Mouse (Mus musculus): ENCODE results near the gene Gpr155. TPM values are rescaled to one million over a fixed set of nuclear protein-coding genes. Genes with fewer than 3 reads are reported as not detected.

Gene Gpr155
- polyA plus RNA-seq, 1 experiment from 2014 or later, result 9.4 TPM

DNA sequence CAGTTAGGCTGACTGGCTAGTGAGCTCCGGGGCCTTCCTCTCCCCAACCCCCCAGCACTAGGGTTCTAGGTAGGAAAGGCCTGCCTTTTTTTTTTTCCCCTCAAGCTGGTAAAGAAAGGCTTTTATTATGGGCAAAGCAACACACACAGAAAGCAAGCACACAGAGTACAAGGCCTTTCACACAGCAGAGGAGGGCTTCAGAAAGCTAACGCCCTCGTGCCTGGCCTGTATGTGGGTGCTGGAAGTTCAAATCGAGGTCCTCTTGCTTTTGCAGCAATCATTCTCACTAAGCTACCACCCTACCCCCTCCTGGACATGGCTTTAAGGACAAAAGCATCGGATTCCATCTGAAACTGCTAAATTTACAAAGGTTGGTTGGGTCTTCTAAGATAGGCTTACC lies 6.7 kb downstream of the Gpr155 start:
- H3K9ac ChIP-seq (ENCODE audit: low read depth, low read length), result no peak overlapping the region
- H3K9me3 ChIP-seq (replicated peaks; ENCODE audit: low read length), result no peaks in the 10 kb centered on the region
- ATAC-seq (replicated peaks; ENCODE audit: low FRiP score, low read depth) (no peak), DNase-seq (ENCODE audit: low spot score) (no peak)
- H3K4me1 ChIP-seq (replicated peaks; ENCODE audit: insufficient read depth, low read length), result no peaks in the 10 kb centered on the region
- no peak overlapping the region for H3K27ac ChIP-seq
- H3K4me2 ChIP-seq (ENCODE audit: low read length), result no peak overlapping the region
- 64% methylated on average over 5 of the region's 5 CpGs for WGBS
- no peak overlapping the region for H3K4me3 ChIP-seq (replicated peaks; ENCODE audit: low read depth, low read length)
- no peaks in the 10 kb centered on the region for H3K27me3 ChIP-seq (ENCODE audit: insufficient read depth, low read length)
- H3K36me3 ChIP-seq (ENCODE audit: insufficient read depth, low read length), result no peaks in the 10 kb centered on the region
- no peak for TF ChIP-seq CTCF (IDR thresholded peaks at IDR 0.05; ENCODE audit: low read depth)

DNA sequence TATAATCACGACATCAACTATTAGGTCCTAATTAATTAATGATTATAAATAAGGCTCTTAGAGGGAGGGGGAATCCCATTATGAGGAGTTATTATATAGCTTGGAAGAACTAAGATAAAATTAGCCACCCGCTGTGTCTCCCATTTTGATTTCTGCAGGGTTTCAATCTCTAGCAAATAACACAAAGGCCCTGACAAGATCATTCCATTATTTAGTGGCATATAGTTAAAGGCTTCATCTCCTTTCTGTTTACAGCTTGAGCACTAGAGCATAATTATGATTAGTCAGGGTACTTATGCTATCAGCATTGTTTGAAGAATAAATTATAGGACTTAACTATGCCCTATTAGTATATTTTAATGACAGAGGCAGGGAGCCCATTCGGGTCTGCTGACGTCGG lies 8.0 kb downstream of the Gpr155 start:
- no peak for ATAC-seq (replicated peaks; ENCODE audit: low FRiP score, low read depth)
- no peaks in the 10 kb centered on the region for H3K9me3 ChIP-seq (replicated peaks; ENCODE audit: low read length)
- H3K4me1 ChIP-seq (replicated peaks; ENCODE audit: insufficient read depth, low read length), result no peaks in the 10 kb centered on the region
- no peak overlapping the region for H3K27ac ChIP-seq
- no peaks in the 10 kb centered on the region for H3K27me3 ChIP-seq (ENCODE audit: insufficient read depth, low read length)
- H3K4me3 ChIP-seq (replicated peaks; ENCODE audit: low read depth, low read length), result no peak overlapping the region
- WGBS, result 91% methylated on average over 5 of the region's 5 CpGs
- no peaks in the 10 kb centered on the region for H3K36me3 ChIP-seq (ENCODE audit: insufficient read depth, low read length)
- H3K9ac ChIP-seq (ENCODE audit: low read depth, low read length), result no peak overlapping the region
- H3K4me2 ChIP-seq (ENCODE audit: low read length), result no peak overlapping the region
- no peak for DNase-seq (ENCODE audit: low spot score)
- no peak for TF ChIP-seq CTCF (IDR thresholded peaks at IDR 0.05; ENCODE audit: low read depth)

DNA sequence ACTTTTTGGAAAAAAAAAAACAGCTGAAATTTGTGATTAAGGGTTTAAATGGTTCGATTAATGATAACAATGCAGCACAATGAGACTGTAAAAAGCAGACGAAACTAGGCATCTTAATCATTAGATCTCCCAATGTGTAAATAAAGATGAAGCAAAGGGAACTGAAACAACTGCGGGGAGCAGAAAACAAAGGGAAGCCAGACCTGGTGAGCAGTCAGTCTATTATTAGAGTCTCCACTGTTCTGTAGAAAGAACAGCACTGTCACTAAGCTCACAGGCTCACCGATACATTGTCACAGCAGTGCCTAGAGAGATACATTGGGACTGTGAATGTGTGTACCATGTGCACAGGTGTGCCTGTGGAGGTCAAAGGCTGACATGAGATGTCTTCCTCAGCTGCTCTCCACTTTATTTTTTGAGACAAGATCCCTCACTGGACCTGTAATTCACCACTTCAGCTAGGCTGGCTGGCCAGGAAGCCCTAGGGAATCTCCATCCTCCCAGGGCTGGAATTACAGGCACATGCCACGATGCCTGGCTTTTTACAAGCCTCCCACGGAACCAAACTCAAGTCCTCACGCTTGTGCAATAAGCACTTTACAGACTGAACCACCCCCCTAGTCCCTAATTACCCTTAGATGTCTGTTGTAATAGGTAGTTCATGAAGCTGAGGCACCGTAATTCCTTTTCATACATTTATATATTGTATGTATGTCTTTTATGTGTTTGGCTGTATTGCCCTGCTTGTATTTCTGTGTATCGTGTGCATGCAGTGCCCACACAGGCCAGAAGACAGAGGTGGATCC lies 14.6 kb downstream of the Gpr155 start:
- H3K4me2 ChIP-seq (ENCODE audit: low read length), result no peak overlapping the region
- no peaks in the 10 kb centered on the region for H3K36me3 ChIP-seq (ENCODE audit: insufficient read depth, low read length)
- ATAC-seq (replicated peaks; ENCODE audit: low FRiP score, low read depth), result no peak
- H3K9ac ChIP-seq (ENCODE audit: low read depth, low read length), result no peak overlapping the region
- no peak overlapping the region for H3K4me3 ChIP-seq (replicated peaks; ENCODE audit: low read depth, low read length)
- WGBS, result 63% methylated on average over 9 of the region's 9 CpGs
- no peaks in the 10 kb centered on the region for H3K27me3 ChIP-seq (ENCODE audit: insufficient read depth, low read length)
- H3K4me1 ChIP-seq (replicated peaks; ENCODE audit: insufficient read depth, low read length), result no peaks in the 10 kb centered on the region
- H3K27ac ChIP-seq, result no peak overlapping the region
- DNase-seq (ENCODE audit: low spot score), result no peak
- no peaks in the 10 kb centered on the region for H3K9me3 ChIP-seq (replicated peaks; ENCODE audit: low read length)
- no peak for TF ChIP-seq CTCF (IDR thresholded peaks at IDR 0.05; ENCODE audit: low read depth)

DNA sequence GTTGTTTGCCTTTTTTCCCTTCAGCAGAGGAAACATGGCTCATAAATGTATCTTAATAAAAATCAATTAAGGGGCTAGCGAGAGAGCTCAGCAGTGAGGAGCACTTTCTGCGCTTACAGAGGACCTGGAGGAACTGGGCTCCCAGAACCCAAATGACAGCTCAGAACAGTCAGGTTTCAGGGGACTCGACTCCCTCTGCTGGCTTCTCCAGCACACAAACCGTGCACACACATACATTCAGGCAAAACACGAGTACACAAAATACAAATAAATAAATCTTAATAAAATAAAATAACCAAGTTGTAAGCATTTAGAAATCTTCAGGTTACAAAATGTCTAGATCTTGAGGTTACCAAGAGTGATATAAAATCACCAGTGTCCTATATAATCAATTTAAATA lies 22.9 kb downstream of the Gpr155 start:
- DNase-seq (ENCODE audit: low spot score), result no peak
- Histone ChIP-seq H3K9me3 (replicated peaks; ENCODE audit: low read length) (no peaks in the 10 kb centered on the region), H3K4me1 (replicated peaks; ENCODE audit: insufficient read depth, low read length) (no peaks in the 10 kb centered on the region), H3K4me3 (replicated peaks; ENCODE audit: low read depth, low read length) (no peak overlapping the region), H3K9ac (ENCODE audit: low read depth, low read length) (no peak overlapping the region), H3K4me2 (ENCODE audit: low read length) (no peak overlapping the region), H3K27me3 (ENCODE audit: insufficient read depth, low read length) (no peaks in the 10 kb centered on the region), H3K27ac (no peak overlapping the region), H3K36me3 (ENCODE audit: insufficient read depth, low read length) (no peaks in the 10 kb centered on the region)
- ATAC-seq (replicated peaks; ENCODE audit: low FRiP score, low read depth), result no peak
- 82% methylated on average over 5 of the region's 5 CpGs for WGBS
- TF ChIP-seq CTCF (IDR thresholded peaks at IDR 0.05; ENCODE audit: low read depth), result peak; percentile 19; the same call in 1 of the 2 replicates

DNA sequence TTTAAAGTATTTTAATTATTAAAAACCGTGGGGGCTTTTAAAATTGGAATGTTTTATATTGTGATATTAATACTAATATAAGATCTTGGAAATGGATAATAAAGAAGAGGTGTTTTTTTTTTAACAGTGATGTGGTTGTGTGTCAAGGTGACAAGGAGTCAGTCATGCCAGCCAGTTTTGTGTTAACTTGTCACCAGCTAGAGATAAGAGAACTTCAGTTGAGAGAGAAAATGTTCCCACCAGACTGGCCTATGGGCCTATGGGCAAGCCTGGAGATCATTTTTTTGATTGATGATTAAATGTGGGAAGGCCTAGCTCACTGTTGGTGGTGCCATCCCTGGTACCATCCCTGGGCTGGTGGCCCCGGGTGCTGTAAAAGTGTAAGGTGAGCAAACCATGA lies 25.8 kb downstream of the Gpr155 start:
- no peak for DNase-seq (ENCODE audit: low spot score)
- Histone ChIP-seq H3K27ac (no peak overlapping the region), H3K4me1 (replicated peaks; ENCODE audit: insufficient read depth, low read length) (no peaks in the 10 kb centered on the region), H3K36me3 (ENCODE audit: insufficient read depth, low read length) (no peaks in the 10 kb centered on the region), H3K27me3 (ENCODE audit: insufficient read depth, low read length) (no peaks in the 10 kb centered on the region), H3K9ac (ENCODE audit: low read depth, low read length) (no peak overlapping the region), H3K4me3 (replicated peaks; ENCODE audit: low read depth, low read length) (no peak overlapping the region), H3K9me3 (replicated peaks; ENCODE audit: low read length) (no peaks in the 10 kb centered on the region), H3K4me2 (ENCODE audit: low read length) (no peak overlapping the region)
- 86% methylated on average over 2 of the region's 2 CpGs for WGBS
- ATAC-seq (replicated peaks; ENCODE audit: low FRiP score, low read depth), result no peak
- TF ChIP-seq CTCF (IDR thresholded peaks at IDR 0.05; ENCODE audit: low read depth), result no peak

DNA sequence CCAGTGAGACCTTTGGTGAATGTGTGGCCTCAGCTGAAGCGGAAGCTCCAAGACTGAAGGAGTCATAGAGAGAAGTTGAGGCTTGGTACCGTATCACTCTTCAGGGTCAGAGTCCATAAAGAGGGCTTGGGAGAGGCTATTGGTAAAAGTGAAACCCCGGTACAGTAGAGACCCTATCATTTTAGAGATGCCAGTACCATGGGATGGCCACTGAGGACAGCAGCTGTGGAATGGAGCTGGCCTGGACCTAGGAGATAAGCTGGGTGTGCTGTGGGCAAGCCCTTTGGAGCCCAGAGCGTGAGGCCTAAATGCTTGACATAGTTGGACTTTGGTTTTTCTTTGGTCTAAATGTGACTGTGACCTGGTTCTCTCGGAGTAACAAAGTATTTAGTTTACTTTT lies 26.4 kb downstream of the Gpr155 start:
- H3K27ac ChIP-seq, result no peak overlapping the region
- WGBS, result 91% methylated on average over 5 of the region's 5 CpGs
- H3K4me2 ChIP-seq (ENCODE audit: low read length), result no peak overlapping the region
- H3K9me3 ChIP-seq (replicated peaks; ENCODE audit: low read length), result no peaks in the 10 kb centered on the region
- no peak overlapping the region for H3K9ac ChIP-seq (ENCODE audit: low read depth, low read length)
- H3K27me3 ChIP-seq (ENCODE audit: insufficient read depth, low read length), result no peaks in the 10 kb centered on the region
- TF ChIP-seq CTCF (IDR thresholded peaks at IDR 0.05; ENCODE audit: low read depth), result no peak
- H3K4me3 ChIP-seq (replicated peaks; ENCODE audit: low read depth, low read length), result no peak overlapping the region
- no peaks in the 10 kb centered on the region for H3K4me1 ChIP-seq (replicated peaks; ENCODE audit: insufficient read depth, low read length)
- DNase-seq (ENCODE audit: low spot score) (no peak), ATAC-seq (replicated peaks; ENCODE audit: low FRiP score, low read depth) (no peak)
- no peaks in the 10 kb centered on the region for H3K36me3 ChIP-seq (ENCODE audit: insufficient read depth, low read length)

DNA sequence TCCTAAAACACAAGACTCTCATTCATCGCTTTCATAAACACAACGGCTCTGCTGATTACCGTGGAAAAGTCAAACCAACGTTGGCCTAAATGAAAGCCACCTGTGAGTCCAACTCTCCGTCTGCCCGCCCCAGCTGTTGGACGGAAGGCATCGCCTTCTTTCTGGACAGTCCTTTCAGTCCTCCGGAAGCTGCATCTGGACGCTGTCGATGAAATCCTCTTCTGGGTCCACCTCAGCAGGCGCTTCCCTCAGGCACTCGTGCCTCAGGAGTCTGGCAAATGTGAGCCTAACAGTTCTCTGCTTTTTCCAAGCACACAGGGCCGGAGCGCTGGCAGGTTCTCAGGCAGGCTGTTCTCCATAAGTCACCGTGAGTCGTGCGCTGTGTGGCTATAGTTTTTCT lies 29.4 kb downstream of the Gpr155 start:
- Histone ChIP-seq H3K4me2 (ENCODE audit: low read length) (no peak overlapping the region), H3K27ac (no peak overlapping the region), H3K9me3 (replicated peaks; ENCODE audit: low read length) (no peaks in the 10 kb centered on the region), H3K4me1 (replicated peaks; ENCODE audit: insufficient read depth, low read length) (no peaks in the 10 kb centered on the region), H3K9ac (ENCODE audit: low read depth, low read length) (no peak overlapping the region), H3K36me3 (ENCODE audit: insufficient read depth, low read length) (no peaks in the 10 kb centered on the region), H3K27me3 (ENCODE audit: insufficient read depth, low read length) (no peaks in the 10 kb centered on the region), H3K4me3 (replicated peaks; ENCODE audit: low read depth, low read length) (no peak overlapping the region)
- DNase-seq (ENCODE audit: low spot score) (no peak), ATAC-seq (replicated peaks; ENCODE audit: low FRiP score, low read depth) (no peak)
- WGBS, result 77% methylated on average over 18 of the region's 18 CpGs
- TF ChIP-seq CTCF (IDR thresholded peaks at IDR 0.05; ENCODE audit: low read depth), result no peak
